Mouse (Mus musculus): ENCODE results near the gene Pgbd5. TPM values are rescaled to one million over a fixed set of nuclear protein-coding genes. Genes with fewer than 3 reads are reported as not detected.

Gene Pgbd5
- polyA plus RNA-seq, 1 experiment from 2014 or later: 3.4 TPM

GRCm38 (mm10) chr8:124375168-124375567 is 64.3 kb downstream of the Pgbd5 start:
- H3K4me1 ChIP-seq (ENCODE audit: control insufficient read depth in 2 of 2, insufficient read depth in 2 of 2, low read length in 2 of 2): peaks cover 6 to 9% of the 10 kb centered on the region in 2 experiments; a peak in 2 of 4 replicates
- no peaks in the 10 kb centered on the region for H3K36me3 ChIP-seq (ENCODE audit: control insufficient read depth, insufficient read depth, low read length)
- ATAC-seq (ENCODE audit: insufficient number of reproducible peaks, insufficient read depth, low FRiP score, low read depth): no peak
- no peak overlapping the region for H3K4me3 ChIP-seq (ENCODE audit: control insufficient read depth in 1 of 2, insufficient read depth in 1 of 2, low read depth in 1 of 2, low read length in 2 of 2)
- WGBS: 52% methylated on average over 6 of the region's 6 CpGs
- H3K9me3 ChIP-seq (ENCODE audit: control insufficient read depth, low read length): no peaks in the 10 kb centered on the region
- H3K27ac ChIP-seq (replicated peaks in 1 of 2; ENCODE audit: control insufficient read depth in 1 of 2, insufficient read depth in 1 of 2, low read depth in 2 of 2, low read length in 2 of 2): peak overlapping the region; percentile 2 to 24; a peak in 2 of 4 replicates
- no peak overlapping the region for H3K4me2 ChIP-seq (ENCODE audit: low read length)
- H3K27me3 ChIP-seq (ENCODE audit: control insufficient read depth, insufficient read depth, low read length): no peaks in the 10 kb centered on the region
- H3K9ac ChIP-seq (ENCODE audit: low read length): no peak overlapping the region

GRCm38 (mm10) chr8:124373753-124374152 is 65.7 kb downstream of the Pgbd5 start:
- Histone ChIP-seq H3K27ac (replicated peaks in 1 of 2; ENCODE audit: control insufficient read depth in 1 of 2, insufficient read depth in 1 of 2, low read depth in 2 of 2, low read length in 2 of 2) (no peak overlapping the region), H3K27me3 (ENCODE audit: control insufficient read depth, insufficient read depth, low read length) (no peaks in the 10 kb centered on the region), H3K36me3 (ENCODE audit: control insufficient read depth, insufficient read depth, low read length) (no peaks in the 10 kb centered on the region), H3K4me2 (ENCODE audit: low read length) (no peak overlapping the region), H3K4me3 (ENCODE audit: control insufficient read depth in 1 of 2, insufficient read depth in 1 of 2, low read depth in 1 of 2, low read length in 2 of 2) (no peak overlapping the region), H3K9ac (ENCODE audit: low read length) (no peak overlapping the region), H3K9me3 (ENCODE audit: control insufficient read depth, low read length) (no peaks in the 10 kb centered on the region), H3K4me1 (ENCODE audit: control insufficient read depth in 2 of 2, insufficient read depth in 2 of 2, low read length in 2 of 2) (peaks cover 6 to 9% of the 10 kb centered on the region in 2 experiments; a peak in 2 of 4 replicates)
- ATAC-seq (ENCODE audit: insufficient number of reproducible peaks, insufficient read depth, low FRiP score, low read depth): no peak
- WGBS: 83% methylated on average over 5 of the region's 5 CpGs

GRCm38 (mm10) chr8:124371410-124372123 is 67.9 kb downstream of the Pgbd5 start:
- Histone ChIP-seq H3K36me3 (ENCODE audit: control insufficient read depth, insufficient read depth, low read length) (no peaks in the 10 kb centered on the region), H3K27me3 (ENCODE audit: control insufficient read depth, insufficient read depth, low read length) (no peaks in the 10 kb centered on the region), H3K4me3 (ENCODE audit: control insufficient read depth in 1 of 2, insufficient read depth in 1 of 2, low read depth in 1 of 2, low read length in 2 of 2) (no peak overlapping the region), H3K9me3 (ENCODE audit: control insufficient read depth, low read length) (no peaks in the 10 kb centered on the region), H3K4me2 (ENCODE audit: low read length) (no peak overlapping the region), H3K4me1 (ENCODE audit: control insufficient read depth in 2 of 2, insufficient read depth in 2 of 2, low read length in 2 of 2) (peaks cover 6 to 9% of the 10 kb centered on the region in 2 experiments; a peak in 2 of 4 replicates), H3K27ac (replicated peaks in 1 of 2; ENCODE audit: control insufficient read depth in 1 of 2, insufficient read depth in 1 of 2, low read depth in 2 of 2, low read length in 2 of 2) (no peak overlapping the region), H3K9ac (ENCODE audit: low read length) (no peak overlapping the region)
- ATAC-seq (ENCODE audit: insufficient number of reproducible peaks, insufficient read depth, low FRiP score, low read depth): no peak
- WGBS: 86% methylated on average over 20 of the region's 23 CpGs

GRCm38 (mm10) chr8:124370422-124371183 is 68.9 kb downstream of the Pgbd5 start:
- Histone ChIP-seq H3K4me3 (ENCODE audit: control insufficient read depth in 1 of 2, insufficient read depth in 1 of 2, low read depth in 1 of 2, low read length in 2 of 2) (no peak overlapping the region), H3K27me3 (ENCODE audit: control insufficient read depth, insufficient read depth, low read length) (no peaks in the 10 kb centered on the region), H3K4me2 (ENCODE audit: low read length) (no peak overlapping the region), H3K9me3 (ENCODE audit: control insufficient read depth, low read length) (no peaks in the 10 kb centered on the region), H3K4me1 (ENCODE audit: control insufficient read depth in 2 of 2, insufficient read depth in 2 of 2, low read length in 2 of 2) (peaks cover 6 to 7% of the 10 kb centered on the region in 2 experiments; a peak in 2 of 4 replicates), H3K36me3 (ENCODE audit: control insufficient read depth, insufficient read depth, low read length) (no peaks in the 10 kb centered on the region), H3K9ac (ENCODE audit: low read length) (no peak overlapping the region), H3K27ac (replicated peaks in 1 of 2; ENCODE audit: control insufficient read depth in 1 of 2, insufficient read depth in 1 of 2, low read depth in 2 of 2, low read length in 2 of 2) (no peak overlapping the region)
- no peak for ATAC-seq (ENCODE audit: insufficient number of reproducible peaks, insufficient read depth, low FRiP score, low read depth)
- WGBS: 74% methylated on average over 17 of the region's 17 CpGs

- Histone ChIP-seq H3K9ac (ENCODE audit: low read length) (no peak overlapping the region), H3K9me3 (ENCODE audit: control insufficient read depth, low read length) (no peaks in the 10 kb centered on the region), H3K27ac (replicated peaks in 1 of 2; ENCODE audit: control insufficient read depth in 1 of 2, insufficient read depth in 1 of 2, low read depth in 2 of 2, low read length in 2 of 2) (no peak overlapping the region), H3K4me1 (ENCODE audit: control insufficient read depth in 2 of 2, insufficient read depth in 2 of 2, low read length in 2 of 2) (no peaks in the 10 kb centered on the region), H3K4me2 (ENCODE audit: low read length) (no peak overlapping the region), H3K36me3 (ENCODE audit: control insufficient read depth, insufficient read depth, low read length) (no peaks in the 10 kb centered on the region), H3K27me3 (ENCODE audit: control insufficient read depth, insufficient read depth, low read length) (no peaks in the 10 kb centered on the region), H3K4me3 (ENCODE audit: control insufficient read depth in 1 of 2, insufficient read depth in 1 of 2, low read depth in 1 of 2, low read length in 2 of 2) (no peak overlapping the region)
- ATAC-seq (ENCODE audit: insufficient number of reproducible peaks, insufficient read depth, low FRiP score, low read depth): no peak
- WGBS: 17% methylated on average over 8 of the region's 8 CpGs
These were observed 71.2 kb downstream of the Pgbd5 start for GRCm38 (mm10) chr8:124368213-124368612.

GRCm38 (mm10) chr8:124363337-124363736 is 76.1 kb downstream of the Pgbd5 start:
- 0 out of 2 replicates have a peak, but pooled peaks cover 3% of the 10 kb centered on the region for H3K9me3 ChIP-seq (ENCODE audit: control insufficient read depth, low read length)
- H3K36me3 ChIP-seq (ENCODE audit: control insufficient read depth, insufficient read depth, low read length): no peaks in the 10 kb centered on the region
- 89% methylated on average over 15 of the region's 15 CpGs for WGBS
- H3K4me2 ChIP-seq (ENCODE audit: low read length): no peak overlapping the region
- H3K27ac ChIP-seq (replicated peaks in 1 of 2; ENCODE audit: control insufficient read depth in 1 of 2, insufficient read depth in 1 of 2, low read depth in 2 of 2, low read length in 2 of 2): no peak overlapping the region
- no peak overlapping the region for H3K4me3 ChIP-seq (ENCODE audit: control insufficient read depth in 1 of 2, insufficient read depth in 1 of 2, low read depth in 1 of 2, low read length in 2 of 2)
- no peaks in the 10 kb centered on the region for H3K27me3 ChIP-seq (ENCODE audit: control insufficient read depth, insufficient read depth, low read length)
- H3K9ac ChIP-seq (ENCODE audit: low read length): no peak overlapping the region
- ATAC-seq (ENCODE audit: insufficient number of reproducible peaks, insufficient read depth, low FRiP score, low read depth): no peak
- no peaks in the 10 kb centered on the region for H3K4me1 ChIP-seq (ENCODE audit: control insufficient read depth in 2 of 2, insufficient read depth in 2 of 2, low read length in 2 of 2)

- no peak overlapping the region for H3K27ac ChIP-seq (replicated peaks in 1 of 2; ENCODE audit: control insufficient read depth in 1 of 2, insufficient read depth in 1 of 2, low read depth in 2 of 2, low read length in 2 of 2)
- no peak overlapping the region for H3K4me2 ChIP-seq (ENCODE audit: low read length)
- no peak overlapping the region for H3K9ac ChIP-seq (ENCODE audit: low read length)
- 70% methylated on average over 7 of the region's 7 CpGs for WGBS
- no peaks in the 10 kb centered on the region for H3K36me3 ChIP-seq (ENCODE audit: control insufficient read depth, insufficient read depth, low read length)
- 0 out of 2 replicates have a peak, but pooled peaks cover 3% of the 10 kb centered on the region for H3K9me3 ChIP-seq (ENCODE audit: control insufficient read depth, low read length)
- no peak overlapping the region for H3K4me3 ChIP-seq (ENCODE audit: control insufficient read depth in 1 of 2, insufficient read depth in 1 of 2, low read depth in 1 of 2, low read length in 2 of 2)
- ATAC-seq (ENCODE audit: insufficient number of reproducible peaks, insufficient read depth, low FRiP score, low read depth): no peak
- H3K4me1 ChIP-seq (ENCODE audit: control insufficient read depth in 2 of 2, insufficient read depth in 2 of 2, low read length in 2 of 2): no peaks in the 10 kb centered on the region
- no peaks in the 10 kb centered on the region for H3K27me3 ChIP-seq (ENCODE audit: control insufficient read depth, insufficient read depth, low read length)
These were observed 76.9 kb downstream of the Pgbd5 start for GRCm38 (mm10) chr8:124362589-124362988.

All from heart, embryonic 14.5 days (tissue).